Mouse (Mus musculus) limb, embryonic 14.5 days (tissue): ENCODE data around the gene Hadha. TPM values are rescaled to one million over a fixed set of nuclear protein-coding genes. Genes with fewer than 3 reads are reported as not detected.

Experiments used
- ATAC-seq: fragments of 200-750 bp; cut with Nextera tagmentation; 2 replicates; pipeline ENCODE4 v1.8.0; 2017; ENCODE audit warnings: low read depth, moderate number of reproducible peaks, moderate TSS enrichment; ENCODE audit not compliant: low FRiP score
- DNase-seq: peaks from one replicate; pipeline ENCODE4 v3.0.0-alpha.2; 2015; ENCODE audit warnings: low spot score
- H3K27ac ChIP-seq: fragments of 300-500 bp; sonication (generic); replicated peaks from 2 replicates; pipeline ENCODE4 v1.5.1; 2014; ENCODE audit warnings: low read depth, mild to moderate bottlenecking, low read length, moderate library complexity, mixed read lengths
- H3K27me3 ChIP-seq: fragments of 300-500 bp; sonication (generic); 2 replicates; pipeline ENCODE4 v1.6.1; 2014; ENCODE audit warnings: low read length, mixed read lengths; ENCODE audit not compliant: control insufficient read depth, insufficient read depth
- H3K36me3 ChIP-seq: fragments of 300-500 bp; sonication (generic); 2 replicates; pipeline ENCODE4 v1.6.1; 2014; ENCODE audit warnings: mild to moderate bottlenecking, low read length, moderate library complexity, mixed read lengths; ENCODE audit not compliant: control insufficient read depth, insufficient read depth
- H3K4me1 ChIP-seq: fragments of 300-500 bp; sonication (generic); 2 replicates; pipeline ENCODE4 v1.6.1; 2014; ENCODE audit warnings: antibody characterized with exemption, low read length, mixed read lengths; ENCODE audit not compliant: control insufficient read depth, insufficient read depth
- H3K4me2 ChIP-seq: fragments of 300-500 bp; sonication (generic); replicated peaks from 2 replicates; pipeline ENCODE4 v1.6.1; 2014; ENCODE audit warnings: low read depth, mild to moderate bottlenecking, low read length, moderate library complexity; ENCODE audit not compliant: severe bottlenecking
- H3K4me3 ChIP-seq: fragments of 300-500 bp; sonication (generic); replicated peaks from 2 replicates; pipeline ENCODE4 v1.5.1; 2014; ENCODE audit warnings: low read length
- H3K9ac ChIP-seq: fragments of 300-500 bp; sonication (generic); 2 replicates; pipeline ENCODE4 v1.6.1; 2014; ENCODE audit warnings: mild to moderate bottlenecking, low read depth, low read length, moderate library complexity; ENCODE audit not compliant: severe bottlenecking
- H3K9me3 ChIP-seq: fragments of 300-500 bp; sonication (generic); 2 replicates; pipeline ENCODE4 v1.6.1; 2016; ENCODE audit warnings: low read length; ENCODE audit not compliant: control insufficient read depth
- POLR2A ChIP-seq: fragments of 200-500 bp; IDR thresholded peaks from 2 replicates; pipeline ENCODE4 v1.8.0; 2012; ENCODE audit warnings: inconsistent platforms, mild to moderate bottlenecking, moderate library complexity, borderline replicate concordance; ENCODE audit not compliant: insufficient read depth, insufficient read length; ENCODE audit errors: extremely low read depth
- WGBS: fragments of 180-500 bp; shearing (Covaris S2); extraction: QIAGEN DNeasy Blood & Tissue Kit; methylation state at CpG from one replicate; pipeline ENCODE4 v1.1.7; 2014; 5-methylcytosine and 5-hydroxymethylcytosine counted together
- polyA plus RNA-seq, 2 experiments: library from polyadenylated mRNA; depleted of rRNA in 1 of 2; stranded (reverse) in 1 of 2; unstranded in 1 of 2; fragments of >200 nt; fragmentation: Nextera tagmentation in 1 of 2; extraction: Ambion mirVana in 1 of 2; gene quantifications; 2 replicates each; pipeline versions ENCODE4 v1.2.1 to v1.2.3; 2012 to 2014

The Hadha gene
- polyA plus RNA-seq, 2 experiments, result 84.0 to 124 TPM

DNA sequence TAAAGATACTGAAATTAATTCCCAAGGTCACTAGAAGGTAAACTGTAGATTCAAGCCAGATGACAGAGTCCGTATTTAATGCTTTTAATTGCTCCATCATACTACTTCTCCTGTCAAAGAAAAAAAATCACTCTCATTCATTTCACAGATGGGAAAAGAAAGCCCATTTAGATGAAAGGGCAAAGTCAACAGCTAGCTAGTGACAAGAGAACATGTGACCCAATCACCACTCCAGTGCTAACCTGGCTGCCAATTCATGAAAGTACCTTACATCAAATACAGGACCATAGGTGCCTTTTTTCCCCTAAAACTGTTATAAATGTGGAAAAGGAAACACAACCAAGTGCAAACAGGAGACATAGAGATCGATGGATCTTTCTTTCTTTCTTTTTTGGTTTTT lies 1.7 kb downstream of the Hadha start:
- no peak overlapping the region for H3K9ac ChIP-seq
- no peak for TF ChIP-seq POLR2A
- no peak overlapping the region for H3K4me2 ChIP-seq
- no peak for DNase-seq
- WGBS, result 84% methylated on average over 2 of the region's 2 CpGs
- H3K27me3 ChIP-seq, result no peaks in the 10 kb centered on the region
- no peak for ATAC-seq
- no peaks in the 10 kb centered on the region for H3K9me3 ChIP-seq
- no peak overlapping the region for H3K27ac ChIP-seq
- H3K4me3 ChIP-seq, result no peak overlapping the region
- peaks cover 12% of the 10 kb centered on the region for H3K4me1 ChIP-seq
- peaks cover 2% of the 10 kb centered on the region; the same call in 1 of the 2 replicates for H3K36me3 ChIP-seq

DNA sequence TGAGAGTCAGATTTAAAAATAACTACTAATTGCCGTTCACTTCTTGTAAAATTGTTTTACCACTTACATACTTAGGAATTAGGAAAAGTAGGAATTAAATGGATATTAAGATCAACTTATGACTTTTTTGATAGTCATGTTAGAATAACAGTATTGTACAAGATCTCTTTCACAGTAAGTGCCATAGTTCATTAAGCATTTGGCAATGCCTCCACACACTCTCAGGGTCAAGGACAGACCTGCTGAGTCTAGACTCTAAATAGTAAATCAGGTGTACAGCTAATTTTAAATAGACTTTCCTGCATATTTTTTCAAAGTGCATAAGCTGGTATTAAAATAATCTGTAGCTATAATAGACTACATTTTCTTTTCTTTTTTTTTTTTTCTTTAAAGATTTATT lies 2.5 kb downstream of the Hadha start:
- WGBS, result 70% methylated on average over 1 of the region's 1 CpGs

DNA sequence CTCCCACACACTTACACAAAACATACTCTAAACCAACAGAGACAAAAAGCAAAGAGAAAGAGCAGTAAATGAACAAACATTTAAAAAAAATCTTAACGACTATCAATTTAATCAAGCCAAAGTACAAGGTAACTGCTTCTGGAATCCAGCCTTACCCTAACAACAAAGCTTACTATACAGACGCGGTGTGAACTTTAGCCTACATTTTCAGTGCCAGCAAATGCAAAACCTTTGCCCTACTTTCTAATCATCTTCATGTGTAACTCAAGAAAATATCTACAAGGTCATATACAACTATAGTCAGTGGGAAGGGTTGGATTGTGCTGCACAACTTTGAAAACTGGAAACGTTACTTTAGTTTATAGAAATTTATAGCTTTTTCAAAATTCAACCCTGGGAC lies 3.0 kb downstream of the Hadha start:
- DNase-seq (no peak), ATAC-seq (no peak)
- whole genome bisulfite sequencing, result 73% methylated on average over 4 of the region's 4 CpGs
- no peak overlapping the region for H3K27ac ChIP-seq
- H3K36me3 ChIP-seq, result peaks cover 2% of the 10 kb centered on the region; the same call in 1 of the 2 replicates
- H3K4me2 ChIP-seq, result no peak overlapping the region
- no peaks in the 10 kb centered on the region for H3K27me3 ChIP-seq
- peaks cover 12% of the 10 kb centered on the region for H3K4me1 ChIP-seq
- H3K4me3 ChIP-seq, result no peak overlapping the region
- no peak for TF ChIP-seq POLR2A
- H3K9ac ChIP-seq, result no peak overlapping the region
- H3K9me3 ChIP-seq, result no peaks in the 10 kb centered on the region

More for the DNA sequence above, 2.5 kb downstream of the Hadha start:
- no peak overlapping the region for H3K27ac ChIP-seq
- H3K4me1 ChIP-seq, result peaks cover 12% of the 10 kb centered on the region
- H3K9me3 ChIP-seq, result no peaks in the 10 kb centered on the region
- H3K9ac ChIP-seq, result no peak overlapping the region
- TF ChIP-seq POLR2A, result no peak
- ATAC-seq, result no peak
- no peak for DNase-seq
- no peak overlapping the region for H3K4me3 ChIP-seq
- no peak overlapping the region for H3K4me2 ChIP-seq
- H3K27me3 ChIP-seq, result no peaks in the 10 kb centered on the region
- peaks cover 2% of the 10 kb centered on the region; the same call in 1 of the 2 replicates for H3K36me3 ChIP-seq

DNA sequence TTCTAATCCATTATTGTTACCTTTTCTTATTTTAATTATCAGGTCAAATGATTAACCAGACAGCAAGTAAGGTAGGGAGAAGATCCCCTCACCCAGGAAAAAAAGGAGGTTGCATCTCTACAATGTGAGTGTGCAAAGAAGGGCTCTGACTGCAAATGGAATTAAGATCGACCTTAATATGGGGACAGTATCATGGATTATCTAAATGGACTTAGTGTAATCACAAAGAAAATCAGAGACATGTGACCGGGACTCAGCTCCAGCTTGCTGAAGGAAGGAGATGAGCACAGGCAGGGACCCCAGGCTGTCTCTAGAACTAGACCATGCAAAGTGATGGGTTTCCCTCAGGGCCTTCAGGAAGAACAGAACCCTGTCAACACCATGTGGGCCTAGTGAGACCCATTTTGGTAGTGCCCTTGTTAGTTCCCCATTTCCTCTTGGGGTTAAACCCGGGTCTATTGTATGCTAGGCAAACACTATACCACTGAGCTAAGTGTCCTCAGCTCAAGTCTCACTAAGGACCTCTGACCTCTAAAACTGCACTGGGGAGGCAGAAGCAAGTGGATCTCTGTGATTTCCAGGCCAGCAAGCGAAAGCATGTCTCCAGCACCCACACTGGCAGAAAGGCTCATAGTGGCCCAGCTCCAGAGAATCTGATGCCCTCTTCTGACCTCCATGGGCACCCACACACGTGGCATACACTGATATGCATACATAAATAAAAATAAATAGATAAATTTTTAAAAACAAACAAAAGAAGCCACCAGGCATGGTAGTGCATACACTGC lies 6.6 kb downstream of the Hadha start:
- H3K9me3 ChIP-seq, result no peaks in the 10 kb centered on the region
- peaks cover 34% of the 10 kb centered on the region for H3K36me3 ChIP-seq
- H3K27me3 ChIP-seq, result no peaks in the 10 kb centered on the region
- H3K4me3 ChIP-seq, result no peak overlapping the region
- no peak for TF ChIP-seq POLR2A
- WGBS, result 88% methylated on average over 5 of the region's 5 CpGs
- no peak overlapping the region for H3K27ac ChIP-seq
- no peak for ATAC-seq
- H3K4me2 ChIP-seq, result no peak overlapping the region
- no peak for DNase-seq
- H3K9ac ChIP-seq, result no peak overlapping the region
- H3K4me1 ChIP-seq, result peaks cover 4% of the 10 kb centered on the region; the same call in 1 of the 2 replicates

DNA sequence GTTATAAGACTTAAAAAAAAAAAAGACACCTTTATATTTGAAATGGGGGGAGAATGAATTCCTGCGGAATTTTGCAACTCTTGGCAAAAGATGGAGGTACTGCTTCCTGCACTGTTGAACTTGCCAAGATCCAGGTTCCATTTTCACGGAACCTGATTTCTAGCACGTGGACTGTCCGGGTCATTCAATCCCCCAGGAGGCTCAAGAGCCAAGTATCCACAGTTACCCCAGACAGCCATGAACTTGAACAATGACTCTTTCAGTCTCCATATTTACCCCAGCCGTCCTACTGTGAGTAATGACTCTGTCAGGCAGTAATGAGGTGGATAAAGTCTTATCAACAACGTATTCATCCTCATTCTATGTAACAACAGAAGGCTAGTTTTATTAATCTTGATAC lies 8.4 kb downstream of the Hadha start:
- Histone ChIP-seq H3K27ac (no peak overlapping the region), H3K4me1 (no peaks in the 10 kb centered on the region), H3K9me3 (no peaks in the 10 kb centered on the region), H3K9ac (no peak overlapping the region), H3K4me3 (no peak overlapping the region), H3K27me3 (no peaks in the 10 kb centered on the region), H3K36me3 (peaks cover 51% of the 10 kb centered on the region), H3K4me2 (no peak overlapping the region)
- no peak for TF ChIP-seq POLR2A
- 93% methylated on average over 6 of the region's 6 CpGs for WGBS
- ATAC-seq (no peak), DNase-seq (no peak)
